Mouse (Mus musculus): Measurements from ENCODE around the gene Cux2.

- TF ChIP-seq CTCF (IDR thresholded peaks at IDR 0.05; ENCODE audit: extremely low read depth, insufficient read depth, insufficient read length, insufficient replicate concordance) (no peak), POLR2A (IDR thresholded peaks at IDR 0.05; ENCODE audit: low read depth, low read length) (no peak)
These were observed 86.9 kb downstream of the Cux2 start for GRCm38 (mm10) chr5:121962974-121963373.

Data from spleen, adult 2 months (tissue).